Mouse (Mus musculus) erythroblast, adult 5-6 weeks (primary cell): ENCODE measurements around the gene Krtap22-2. TPM values are rescaled to one million over a fixed set of nuclear protein-coding genes. Genes with fewer than 3 reads are reported as not detected.
"Not testable (repeated sequence)": the region's sequence is repeated elsewhere in the genome, so short reads cannot be mapped to it uniquely, and the experiment has no call there.

Source experiments
- ATAC-seq: replicated peaks from 2 replicates; pipeline ENCODE4 v1.8.0; 2016; ENCODE audit warnings: moderate number of reproducible peaks, mild to moderate bottlenecking, moderate TSS enrichment, inconsistent platforms; ENCODE audit not compliant: poor library complexity, low FRiP score, severe bottlenecking
- total RNA-seq, 2 experiments: library from RNA; stranded (forward) in 1 of 2; stranded (reverse) in 1 of 2; fragments of 150-400 nt in 1 of 2; fragments of 200-764, 138-1000 nt in 1 of 2; gene quantifications; 2 replicates each; pipeline versions ENCODE4 v1.2.3 to v1.2.4; 2015 to 2017; ENCODE audit warnings: low replicate concordance in 2 of 2

Krtap22-2 gene
- total RNA-seq (2015; ENCODE audit: low replicate concordance): not detected in 2 replicates
- not detected in 2 replicates for total RNA-seq (2017; ENCODE audit: low replicate concordance)

DNA sequence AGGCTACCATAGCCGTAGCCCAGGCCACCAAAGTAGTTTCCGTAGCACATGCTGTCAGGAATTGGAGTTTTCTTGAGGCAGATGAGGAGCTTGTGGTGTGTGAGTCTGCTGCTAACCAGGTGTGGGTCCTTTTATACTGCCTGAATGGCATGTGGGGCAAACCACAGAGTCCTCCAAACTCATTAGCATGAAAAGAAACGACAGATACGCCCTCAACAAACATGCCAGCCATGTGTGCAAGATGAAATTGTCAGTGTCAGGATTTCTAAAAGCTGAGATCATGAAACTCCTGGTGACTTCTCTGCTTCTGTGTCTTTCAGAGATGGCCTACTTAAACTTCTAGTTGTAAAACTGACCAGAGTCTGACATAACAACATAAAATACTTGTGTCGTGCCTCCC, at the start of gene Krtap22-2:
TSS of gene Krtap22-2 (minus strand) at position 101 of the 400 bp plus-strand sequence.
- no peak for ATAC-seq

DNA sequence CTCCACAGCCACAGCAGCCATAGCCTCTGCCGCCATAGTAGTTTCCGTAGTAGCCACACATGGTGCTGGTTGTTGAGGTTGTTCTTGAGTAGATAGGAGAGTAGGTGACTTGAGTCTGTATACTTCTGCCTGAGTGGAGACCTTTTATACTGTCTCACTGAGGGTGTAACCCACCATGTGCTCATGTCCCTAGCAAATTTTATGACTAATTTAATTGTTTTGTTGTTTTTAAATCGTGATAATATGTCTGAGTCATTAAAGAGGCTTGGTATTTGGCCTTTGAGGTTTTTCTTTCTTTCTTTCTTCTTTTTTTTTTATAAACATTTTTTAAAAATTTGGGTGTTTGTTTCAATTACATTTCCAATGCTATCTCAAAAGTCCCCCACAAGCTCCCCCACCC, 37.2 kb upstream of the Krtap22-2 start, which contains the start of gene Krtap6-5:
TSS of gene Krtap6-5 (minus strand) at position 101 of the 400 bp plus-strand sequence.
- ATAC-seq: no peak

DNA sequence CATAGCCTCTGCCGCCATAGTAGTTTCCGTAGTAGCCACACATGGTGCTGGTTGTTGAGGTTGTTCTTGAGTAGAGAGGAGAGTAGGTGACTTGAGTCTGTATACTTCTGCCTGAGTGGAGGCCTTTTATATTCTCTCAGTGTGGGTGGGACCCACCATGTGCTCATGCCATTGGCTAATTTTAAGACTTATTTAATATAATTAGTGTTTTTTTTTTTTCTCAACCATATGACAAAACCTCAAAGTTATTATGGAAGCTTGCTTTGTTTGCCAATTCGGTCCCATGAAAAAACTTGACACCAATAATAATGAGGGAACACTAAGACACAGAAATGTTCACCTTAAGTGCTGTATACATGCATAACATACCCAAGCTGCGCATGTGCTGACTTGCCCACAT, 30.8 kb upstream of the Krtap22-2 start, which contains the start of gene Gm10228:
TSS of gene Gm10228 (minus strand) at position 101 of the 400 bp plus-strand sequence.
- not testable (repeated sequence) for ATAC-seq

DNA sequence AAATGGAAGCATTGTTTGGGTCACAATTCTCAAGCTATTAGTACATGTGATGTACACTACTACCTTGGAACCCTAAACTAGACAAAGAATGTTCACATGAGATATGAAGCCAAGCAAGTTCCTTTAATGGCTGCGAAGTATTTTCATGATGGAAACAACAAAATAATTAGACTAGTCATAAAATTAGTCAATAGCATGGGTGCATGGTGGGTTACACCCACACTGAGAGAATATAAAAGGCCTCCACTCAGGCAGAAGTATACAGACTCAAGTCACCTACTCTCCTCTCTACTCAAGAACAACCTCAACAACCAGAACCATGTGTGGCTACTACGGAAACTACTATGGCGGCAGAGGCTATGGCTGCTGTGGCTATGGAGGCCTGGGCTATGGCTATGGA, 20.8 kb upstream of the Krtap22-2 start, which contains the start of gene Krtap6-1:
TSS of gene Krtap6-1 (plus strand) at position 301 of the 400 bp plus-strand sequence.
- not testable (repeated sequence) for ATAC-seq

DNA sequence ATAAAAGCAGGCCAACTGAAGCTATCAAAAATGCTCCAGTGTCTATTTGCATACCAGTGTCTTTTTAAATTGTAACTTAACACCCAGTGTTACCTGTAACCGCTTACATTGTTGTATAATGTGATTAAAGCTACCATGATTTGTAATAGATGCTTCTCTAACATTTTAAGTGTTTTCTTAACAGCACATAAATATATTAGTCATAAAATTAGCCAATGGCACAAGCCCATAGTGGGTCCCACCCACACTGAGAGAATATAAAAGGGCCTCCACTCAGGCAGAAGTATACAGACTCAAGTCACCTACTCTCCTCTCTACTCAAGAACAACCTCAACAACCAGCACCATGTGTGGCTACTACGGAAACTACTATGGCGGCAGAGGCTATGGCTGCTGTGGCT, 4.4 kb upstream of the Krtap22-2 start, which contains the start of gene Gm10229:
TSS of gene Gm10229 (plus strand) at position 301 of the 400 bp plus-strand sequence.
- not testable (repeated sequence) for ATAC-seq

DNA sequence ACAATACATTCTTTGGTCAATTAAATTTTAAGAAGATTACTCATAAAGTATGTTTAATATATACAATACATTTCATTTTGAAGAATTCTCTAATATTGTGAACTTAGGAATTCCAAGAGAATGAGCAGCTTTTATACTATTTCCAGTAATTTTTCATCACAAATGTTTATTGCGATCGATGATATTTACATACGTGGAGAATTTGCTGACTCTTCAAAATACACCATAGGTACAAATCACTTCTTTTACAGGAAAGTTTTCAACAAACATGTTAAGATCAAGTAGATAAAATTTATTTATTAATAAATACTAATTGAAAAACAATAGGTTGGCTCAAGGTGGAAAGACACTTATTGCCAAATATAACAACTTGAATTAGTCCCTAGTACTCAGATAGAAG, 3.4 kb upstream of the Krtap22-2 start:
- no peak for ATAC-seq

DNA sequence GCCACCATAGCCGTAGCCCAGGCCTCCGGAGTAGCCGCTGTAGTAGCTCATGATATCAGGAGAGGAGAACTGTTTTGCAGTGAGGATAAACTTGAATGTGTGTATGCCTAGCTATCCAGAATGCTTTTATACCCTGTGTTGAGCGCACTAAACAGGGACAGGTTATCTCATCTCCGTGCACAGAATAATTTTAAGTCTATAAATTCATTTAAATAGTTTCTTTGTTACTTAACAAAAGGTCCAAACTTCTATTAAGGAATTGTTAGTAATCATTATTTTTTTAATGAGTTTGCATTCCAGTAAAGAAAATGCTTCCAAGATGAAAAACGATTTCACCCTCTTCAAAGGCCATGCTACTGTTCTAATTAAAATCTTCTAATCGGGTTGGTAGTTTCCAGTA, 47.8 kb downstream of the Krtap22-2 start, which contains the start of gene Krtap16-3:
TSS of gene Krtap16-3 (minus strand) at position 101 of the 400 bp plus-strand sequence.
- no peak for ATAC-seq

Other genes starting within 250 kb of the Krtap22-2 start
- not detected in 2 replicates for gene 2310057N15Rik, start 236.6 kb downstream of the Krtap22-2 start, total RNA-seq (2015; ENCODE audit: low replicate concordance)
- not detected in 2 replicates for gene 2310057N15Rik, start 236.6 kb downstream of the Krtap22-2 start, total RNA-seq (2017; ENCODE audit: low replicate concordance)
- not detected in 2 replicates for gene Gm5965, start 232.9 kb downstream of the Krtap22-2 start, total RNA-seq (2015; ENCODE audit: low replicate concordance)
- not detected in 2 replicates for gene Gm5965, start 232.9 kb downstream of the Krtap22-2 start, total RNA-seq (2017; ENCODE audit: low replicate concordance)
- not detected in 2 replicates for gene Gm20741, start 198.5 kb downstream of the Krtap22-2 start, total RNA-seq (2015; ENCODE audit: low replicate concordance)
- gene Gm20741, start 198.5 kb downstream of the Krtap22-2 start, total RNA-seq (2017; ENCODE audit: low replicate concordance): not detected in 2 replicates
- gene Krtap15, start 190.5 kb downstream of the Krtap22-2 start, total RNA-seq (2015; ENCODE audit: low replicate concordance): not detected in 2 replicates
- gene Krtap15, start 190.5 kb downstream of the Krtap22-2 start, total RNA-seq (2017; ENCODE audit: low replicate concordance): not detected in 2 replicates
- not detected in 2 replicates for gene Krtap14, start 184.6 kb downstream of the Krtap22-2 start, total RNA-seq (2015; ENCODE audit: low replicate concordance)
- not detected in 2 replicates for gene Krtap14, start 184.6 kb downstream of the Krtap22-2 start, total RNA-seq (2017; ENCODE audit: low replicate concordance)
- not detected in 2 replicates for gene Krtap19-1, start 141.3 kb downstream of the Krtap22-2 start, total RNA-seq (2015; ENCODE audit: low replicate concordance)
- not detected in 2 replicates for gene Krtap19-1, start 141.3 kb downstream of the Krtap22-2 start, total RNA-seq (2017; ENCODE audit: low replicate concordance)
- gene Krtap19-2, start 136.5 kb downstream of the Krtap22-2 start, total RNA-seq (2015; ENCODE audit: low replicate concordance): not detected in 2 replicates
- not detected in 2 replicates for gene Krtap19-2, start 136.5 kb downstream of the Krtap22-2 start, total RNA-seq (2017; ENCODE audit: low replicate concordance)
- gene Krtap19-3, start 132.7 kb downstream of the Krtap22-2 start, total RNA-seq (2015; ENCODE audit: low replicate concordance): not detected in 2 replicates
- gene Krtap19-3, start 132.7 kb downstream of the Krtap22-2 start, total RNA-seq (2017; ENCODE audit: low replicate concordance): not detected in 2 replicates
- gene Krtap19-4, start 125.7 kb downstream of the Krtap22-2 start, total RNA-seq (2015; ENCODE audit: low replicate concordance): not detected in 2 replicates
- gene Krtap19-4, start 125.7 kb downstream of the Krtap22-2 start, total RNA-seq (2017; ENCODE audit: low replicate concordance): not detected in 2 replicates
- gene Krtap19-5, start 114.3 kb downstream of the Krtap22-2 start, total RNA-seq (2015; ENCODE audit: low replicate concordance): not detected in 2 replicates
- not detected in 2 replicates for gene Krtap19-5, start 114.3 kb downstream of the Krtap22-2 start, total RNA-seq (2017; ENCODE audit: low replicate concordance)
- not detected in 2 replicates for gene Krtap19-9b, start 78.5 kb downstream of the Krtap22-2 start, total RNA-seq (2015; ENCODE audit: low replicate concordance)
- gene Krtap19-9b, start 78.5 kb downstream of the Krtap22-2 start, total RNA-seq (2017; ENCODE audit: low replicate concordance): not detected in 2 replicates
- not detected in 2 replicates for gene Krtap16-3, start 47.9 kb downstream of the Krtap22-2 start, total RNA-seq (2015; ENCODE audit: low replicate concordance)
- gene Krtap16-3, start 47.9 kb downstream of the Krtap22-2 start, total RNA-seq (2017; ENCODE audit: low replicate concordance): not detected in 2 replicates
- gene Gm10229, start 4.5 kb upstream of the Krtap22-2 start, total RNA-seq (2015; ENCODE audit: low replicate concordance): not detected in 2 replicates
- not detected in 2 replicates for gene Gm10229, start 4.5 kb upstream of the Krtap22-2 start, total RNA-seq (2017; ENCODE audit: low replicate concordance)
- gene Krtap6-1, start 20.9 kb upstream of the Krtap22-2 start, total RNA-seq (2015; ENCODE audit: low replicate concordance): not detected in 2 replicates
- not detected in 2 replicates for gene Krtap6-1, start 20.9 kb upstream of the Krtap22-2 start, total RNA-seq (2017; ENCODE audit: low replicate concordance)
- not detected in 2 replicates for gene Gm10228, start 30.7 kb upstream of the Krtap22-2 start, total RNA-seq (2015; ENCODE audit: low replicate concordance)
- not detected in 2 replicates for gene Gm10228, start 30.7 kb upstream of the Krtap22-2 start, total RNA-seq (2017; ENCODE audit: low replicate concordance)
- gene Krtap6-5, start 37.1 kb upstream of the Krtap22-2 start, total RNA-seq (2015; ENCODE audit: low replicate concordance): not detected in 2 replicates
- not detected in 2 replicates for gene Krtap6-5, start 37.1 kb upstream of the Krtap22-2 start, total RNA-seq (2017; ENCODE audit: low replicate concordance)
- gene 1110025L11Rik, start 53.2 kb upstream of the Krtap22-2 start, total RNA-seq (2015; ENCODE audit: low replicate concordance): not detected in 2 replicates
- 3.3 TPM in 1 of 2 replicates, not detected in the other for gene 1110025L11Rik, start 53.2 kb upstream of the Krtap22-2 start, total RNA-seq (2017; ENCODE audit: low replicate concordance)
- gene Krtap6-3, start 73.3 kb upstream of the Krtap22-2 start, total RNA-seq (2015; ENCODE audit: low replicate concordance): not detected in 2 replicates
- not detected in 2 replicates for gene Krtap6-3, start 73.3 kb upstream of the Krtap22-2 start, total RNA-seq (2017; ENCODE audit: low replicate concordance)
- not detected in 2 replicates for gene Gm6358, start 130.1 kb upstream of the Krtap22-2 start, total RNA-seq (2015; ENCODE audit: low replicate concordance)
- not detected in 2 replicates for gene Gm6358, start 130.1 kb upstream of the Krtap22-2 start, total RNA-seq (2017; ENCODE audit: low replicate concordance)
- not detected in 2 replicates for gene Gm10061, start 140.3 kb upstream of the Krtap22-2 start, total RNA-seq (2015; ENCODE audit: low replicate concordance)
- gene Gm10061, start 140.3 kb upstream of the Krtap22-2 start, total RNA-seq (2017; ENCODE audit: low replicate concordance): not detected in 2 replicates
- gene Gm9789, start 147.2 kb upstream of the Krtap22-2 start, total RNA-seq (2015; ENCODE audit: low replicate concordance): not detected in 2 replicates
- gene Gm9789, start 147.2 kb upstream of the Krtap22-2 start, total RNA-seq (2017; ENCODE audit: low replicate concordance): not detected in 2 replicates
- gene Gm7735, start 158.7 kb upstream of the Krtap22-2 start, total RNA-seq (2015; ENCODE audit: low replicate concordance): not detected in 2 replicates
- gene Gm7735, start 158.7 kb upstream of the Krtap22-2 start, total RNA-seq (2017; ENCODE audit: low replicate concordance): not detected in 2 replicates
- not detected in 2 replicates for gene 1110057P08Rik, start 164.0 kb upstream of the Krtap22-2 start, total RNA-seq (2015; ENCODE audit: low replicate concordance)
- gene 1110057P08Rik, start 164.0 kb upstream of the Krtap22-2 start, total RNA-seq (2017; ENCODE audit: low replicate concordance): not detected in 2 replicates
- not detected in 2 replicates for gene Krtap20-2, start 195.1 kb upstream of the Krtap22-2 start, total RNA-seq (2015; ENCODE audit: low replicate concordance)
- not detected in 2 replicates for gene Krtap20-2, start 195.1 kb upstream of the Krtap22-2 start, total RNA-seq (2017; ENCODE audit: low replicate concordance)